Mouse (Mus musculus) megakaryocyte, embryonic 14.5 days (primary cell): ENCODE data around the gene Myt1l. TPM values are rescaled to one million over a fixed set of nuclear protein-coding genes. Genes with fewer than 3 reads are reported as not detected.

Experiments
- H3K27me3 ChIP-seq: replicated peaks from 2 replicates; pipeline ENCODE3; 2012; ENCODE audit warnings: inconsistent platforms
- H3K36me3 ChIP-seq: replicated peaks from 2 replicates; pipeline ENCODE3; 2012; ENCODE audit warnings: low read length, inconsistent platforms, mixed read lengths
- H3K4me1 ChIP-seq: 2 replicates; pipeline ENCODE4 v1.6.1; 2012; ENCODE audit warnings: inconsistent platforms
- H3K4me3 ChIP-seq: replicated peaks from 2 replicates; pipeline ENCODE3; 2012; ENCODE audit warnings: moderate library complexity, mild to moderate bottlenecking, inconsistent platforms
- H3K9me3 ChIP-seq: 2 replicates; pipeline ENCODE4 v1.6.1; 2012; ENCODE audit warnings: inconsistent platforms
- FLI1 ChIP-seq: IDR thresholded peaks from 2 replicates; pipeline ENCODE4 v1.6.1; 2012; ENCODE audit warnings: low read length, inconsistent platforms, mixed read lengths
- GATA1 ChIP-seq: IDR thresholded peaks from 3 replicates; pipeline ENCODE4 v1.6.1; 2012; ENCODE audit warnings: mixed read lengths, low read length, inconsistent platforms, borderline replicate concordance
- polyA plus RNA-seq: library from polyadenylated mRNA; stranded (reverse); fragments of >175 nt; gene quantifications from 2 replicates; pipeline ENCODE4 v1.2.3, GENCODE M21; 2012; ENCODE audit warnings: low replicate concordance; ENCODE audit not compliant: insufficient read depth

Myt1l gene
- polyA plus RNA-seq, 1 experiment: 0.23 TPM

DNA sequence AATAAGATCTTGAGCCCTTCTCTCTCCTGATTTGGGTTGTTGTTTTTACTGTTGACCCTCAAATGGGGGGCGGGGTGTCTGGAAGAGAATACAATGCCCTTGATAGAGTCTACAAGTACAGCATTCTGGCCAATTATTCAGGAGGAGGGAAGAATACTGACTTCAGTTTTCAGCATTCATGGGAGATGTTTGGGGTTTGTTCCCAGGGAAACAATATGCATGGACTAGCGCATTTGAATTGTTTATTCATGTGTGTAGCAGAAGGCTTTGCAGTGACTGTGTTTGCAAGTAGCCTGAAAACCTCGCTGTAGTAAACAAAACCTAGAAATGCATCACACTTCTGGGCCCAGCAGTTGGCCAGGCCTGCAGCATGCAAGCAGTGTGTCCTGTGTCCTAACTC is 426.3 kb downstream of the Myt1l start:
- Histone ChIP-seq H3K9me3 (peaks cover 44% of the 10 kb centered on the region), H3K4me1 (no peaks in the 10 kb centered on the region)
- TF ChIP-seq GATA1 (no peak), FLI1 (no peak)

GRCm38 (mm10) chr12:29956969-29957368 is 428.8 kb downstream of the Myt1l start:
- Histone ChIP-seq H3K4me3 (no peak overlapping the region), H3K9me3 (peaks cover 54% of the 10 kb centered on the region), H3K27me3 (no peaks in the 10 kb centered on the region), H3K4me1 (no peaks in the 10 kb centered on the region), H3K36me3 (no peaks in the 10 kb centered on the region)
- TF ChIP-seq FLI1 (no peak), GATA1 (no peak)

More for the DNA sequence above, 426.3 kb downstream of the Myt1l start:
- Histone ChIP-seq H3K36me3 (no peaks in the 10 kb centered on the region), H3K4me3 (no peak overlapping the region), H3K27me3 (no peaks in the 10 kb centered on the region)

- H3K4me3 ChIP-seq: no peak overlapping the region
- no peaks in the 10 kb centered on the region for H3K4me1 ChIP-seq
- TF ChIP-seq GATA1 (no peak), FLI1 (no peak)
- no peaks in the 10 kb centered on the region for H3K36me3 ChIP-seq
- peaks cover 55% of the 10 kb centered on the region for H3K9me3 ChIP-seq
- H3K27me3 ChIP-seq: no peaks in the 10 kb centered on the region
Measured at GRCm38 (mm10) chr12:29958637-29959036, 430.5 kb downstream of the Myt1l start.

- no peaks in the 10 kb centered on the region for H3K36me3 ChIP-seq
- H3K9me3 ChIP-seq: peaks cover 57% of the 10 kb centered on the region
- no peaks in the 10 kb centered on the region for H3K4me1 ChIP-seq
- H3K4me3 ChIP-seq: no peak overlapping the region
- TF ChIP-seq FLI1 (no peak), GATA1 (no peak)
- H3K27me3 ChIP-seq: no peaks in the 10 kb centered on the region
Measured at GRCm38 (mm10) chr12:29961041-29961440, 432.9 kb downstream of the Myt1l start.

GRCm38 (mm10) chr12:29965016-29965415 is 436.8 kb downstream of the Myt1l start:
- peaks cover 28% of the 10 kb centered on the region for H3K9me3 ChIP-seq
- no peak for TF ChIP-seq FLI1
- TF ChIP-seq GATA1: no peak

GRCm38 (mm10) chr12:29971795-29972464 is 443.7 kb downstream of the Myt1l start:
- Histone ChIP-seq H3K36me3 (no peaks in the 10 kb centered on the region), H3K9me3 (peaks cover 12% of the 10 kb centered on the region), H3K27me3 (no peaks in the 10 kb centered on the region), H3K4me1 (no peaks in the 10 kb centered on the region), H3K4me3 (no peak overlapping the region)
- no peak for TF ChIP-seq FLI1
- TF ChIP-seq GATA1: no peak

More at GRCm38 (mm10) chr12:29965016-29965415, 436.8 kb downstream of the Myt1l start:
- Histone ChIP-seq H3K4me1 (no peaks in the 10 kb centered on the region), H3K27me3 (no peaks in the 10 kb centered on the region), H3K36me3 (no peaks in the 10 kb centered on the region), H3K4me3 (no peak overlapping the region)

- Histone ChIP-seq H3K4me1 (no peaks in the 10 kb centered on the region), H3K4me3 (no peak overlapping the region), H3K27me3 (no peaks in the 10 kb centered on the region), H3K9me3 (peaks cover 12% of the 10 kb centered on the region), H3K36me3 (no peaks in the 10 kb centered on the region)
- TF ChIP-seq FLI1: no peak
- TF ChIP-seq GATA1: no peak
Measured at GRCm38 (mm10) chr12:29972533-29972932, 444.3 kb downstream of the Myt1l start.
